Mouse (Mus musculus): ENCODE data around the gene Ano6. TPM values are rescaled to one million over a fixed set of nuclear protein-coding genes. Genes with fewer than 3 reads are reported as not detected.

The Ano6 gene
- total RNA-seq (2014; fragmentation: Nextera tagmentation) (not detected in 2 replicates), total RNA-seq (2017) (0.12 and 0.49 TPM in 2 replicates), polyA plus RNA-seq (2012) (0.01 TPM in 1 of 2 replicates, not detected in the other)

- no peak for ATAC-seq (ENCODE audit: extremely low read depth, insufficient number of reproducible peaks, low FRiP score, poor library complexity, severe bottlenecking)
Measured at GRCm38 (mm10) chr15:95790529-95791071, at the start of gene Ano6. Gene Ano6, plus strand, starts transcription at chr15:95790843.

DNA sequence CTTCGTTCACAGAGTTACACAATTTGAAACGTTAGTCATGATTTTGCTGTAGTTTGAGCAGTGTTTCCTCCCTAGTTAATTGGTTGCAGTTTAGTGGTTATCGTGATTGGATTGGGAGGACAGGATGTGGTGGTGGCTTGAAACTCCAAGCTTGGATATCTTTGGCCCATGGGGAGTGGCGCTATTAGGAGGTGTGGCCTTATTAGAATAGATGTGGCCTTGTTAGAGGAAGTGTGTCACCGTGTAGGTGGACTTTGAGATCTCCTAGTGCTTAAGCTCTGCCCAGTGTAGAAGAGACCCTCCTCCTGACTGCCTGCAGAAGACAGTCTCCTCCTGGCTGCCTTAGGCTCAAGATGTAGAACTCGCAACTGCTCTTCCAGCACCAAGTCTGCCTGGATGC lies 47.7 kb upstream of the Ano6 start:
- no peaks in the 10 kb centered on the region for H3K36me3 ChIP-seq (replicated peaks)
- H3K9me3 ChIP-seq (replicated peaks) = no peaks in the 10 kb centered on the region
- ATAC-seq (ENCODE audit: extremely low read depth, insufficient number of reproducible peaks, low FRiP score, poor library complexity, severe bottlenecking) (no peak), DNase-seq (ENCODE audit: low spot score) (no peak)
- no peaks in the 10 kb centered on the region; the same call in 1 of the 2 replicates for H3K27me3 ChIP-seq (ENCODE audit: insufficient read depth, low read length)
- H3K4me1 ChIP-seq (ENCODE audit: insufficient read depth, low read depth, low read length) = peaks cover 48% of the 10 kb centered on the region
- TF ChIP-seq CTCF (IDR thresholded peaks at IDR 0.05; ENCODE audit: low read depth, low read length) (no peak), TAL1 (conservative IDR thresholded peaks at IDR 0.05; ENCODE audit: low read depth, low read length) (no peak), POLR2AphosphoS5 (IDR thresholded peaks at IDR 0.05; ENCODE audit: insufficient replicate concordance, low read depth, low read length) (no peak), GATA1 (IDR thresholded peaks at IDR 0.05; ENCODE audit: borderline replicate concordance, low read length) (no peak), GATA2 (IDR thresholded peaks at IDR 0.05; ENCODE audit: borderline replicate concordance, low read depth, low read length) (no peak)
- no peak overlapping the region for H3K4me3 ChIP-seq (ENCODE audit: low read depth, low read length)

More at GRCm38 (mm10) chr15:95790529-95791071, at the start of gene Ano6:
- Histone ChIP-seq H3K4me3 (ENCODE audit: low read depth, low read length) (no peak within 1 kb of the TSS; the same call in 1 of the 2 replicates), H3K36me3 (replicated peaks) (no peaks in the 10 kb centered on the region), H3K27me3 (ENCODE audit: insufficient read depth, low read length) (no peaks in the 10 kb centered on the region), H3K9me3 (replicated peaks) (peaks cover 28% of the 10 kb centered on the region), H3K4me1 (ENCODE audit: insufficient read depth, low read depth, low read length) (peaks cover 9% of the 10 kb centered on the region)
- DNase-seq (ENCODE audit: low spot score) = no peak
- TF ChIP-seq TAL1 (conservative IDR thresholded peaks at IDR 0.05; ENCODE audit: low read depth, low read length) (no peak), GATA2 (IDR thresholded peaks at IDR 0.05; ENCODE audit: borderline replicate concordance, low read depth, low read length) (no peak), GATA1 (IDR thresholded peaks at IDR 0.05; ENCODE audit: borderline replicate concordance, low read length) (no peak), POLR2AphosphoS5 (IDR thresholded peaks at IDR 0.05; ENCODE audit: insufficient replicate concordance, low read depth, low read length) (no peak), CTCF (IDR thresholded peaks at IDR 0.05; ENCODE audit: low read depth, low read length) (no peak)

DNA sequence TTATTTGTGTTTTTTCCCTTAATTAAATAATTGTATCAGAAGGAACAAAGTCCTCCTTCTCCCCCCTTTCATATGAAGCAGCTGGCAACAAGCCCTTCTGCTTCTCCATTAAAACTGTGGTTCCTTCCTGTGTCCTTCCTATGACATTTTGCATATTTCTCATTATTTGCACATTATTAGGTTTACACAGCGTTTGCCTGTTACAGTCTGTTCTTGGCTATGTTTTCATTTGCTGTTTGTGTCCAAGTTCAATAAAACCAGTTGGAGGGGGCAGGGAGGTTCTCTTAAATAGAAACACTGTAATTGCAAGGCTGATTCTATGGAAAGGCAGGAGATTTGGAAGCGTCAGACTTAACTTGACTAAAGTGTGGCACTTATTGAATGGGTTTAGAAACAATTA lies 46.8 kb upstream of the Ano6 start:
- Histone ChIP-seq H3K9me3 (replicated peaks) (peaks cover 2% of the 10 kb centered on the region; the same call in 1 of the 2 replicates), H3K4me3 (ENCODE audit: low read depth, low read length) (no peak overlapping the region), H3K4me1 (ENCODE audit: insufficient read depth, low read depth, low read length) (peaks cover 49% of the 10 kb centered on the region), H3K36me3 (replicated peaks) (no peaks in the 10 kb centered on the region), H3K27me3 (ENCODE audit: insufficient read depth, low read length) (no peaks in the 10 kb centered on the region; the same call in 1 of the 2 replicates)
- ATAC-seq (ENCODE audit: extremely low read depth, insufficient number of reproducible peaks, low FRiP score, poor library complexity, severe bottlenecking) (no peak), DNase-seq (ENCODE audit: low spot score) (no peak)
- TF ChIP-seq GATA2 (IDR thresholded peaks at IDR 0.05; ENCODE audit: borderline replicate concordance, low read depth, low read length) (no peak), CTCF (IDR thresholded peaks at IDR 0.05; ENCODE audit: low read depth, low read length) (no peak), GATA1 (IDR thresholded peaks at IDR 0.05; ENCODE audit: borderline replicate concordance, low read length) (no peak), TAL1 (conservative IDR thresholded peaks at IDR 0.05; ENCODE audit: low read depth, low read length) (no peak), POLR2AphosphoS5 (IDR thresholded peaks at IDR 0.05; ENCODE audit: insufficient replicate concordance, low read depth, low read length) (no peak)

GRCm38 (mm10) chr15:95745346-95746106 lies 45.1 kb upstream of the Ano6 start:
- ATAC-seq (ENCODE audit: extremely low read depth, insufficient number of reproducible peaks, low FRiP score, poor library complexity, severe bottlenecking) (no peak), DNase-seq (ENCODE audit: low spot score) (no peak)
- no peak for TF ChIP-seq GATA1 (IDR thresholded peaks at IDR 0.05; ENCODE audit: borderline replicate concordance, low read length)
- TF ChIP-seq TAL1 (conservative IDR thresholded peaks at IDR 0.05; ENCODE audit: low read depth, low read length) = no peak
- no peak for TF ChIP-seq CTCF (IDR thresholded peaks at IDR 0.05; ENCODE audit: low read depth, low read length)
- TF ChIP-seq POLR2AphosphoS5 (IDR thresholded peaks at IDR 0.05; ENCODE audit: insufficient replicate concordance, low read depth, low read length) = no peak
- TF ChIP-seq GATA2 (IDR thresholded peaks at IDR 0.05; ENCODE audit: borderline replicate concordance, low read depth, low read length) = no peak
- H3K27me3 ChIP-seq (ENCODE audit: insufficient read depth, low read length) = no peaks in the 10 kb centered on the region; the same call in 1 of the 2 replicates
- peaks cover 2% of the 10 kb centered on the region; the same call in 1 of the 2 replicates for H3K9me3 ChIP-seq (replicated peaks)
- no peak overlapping the region for H3K4me3 ChIP-seq (ENCODE audit: low read depth, low read length)
- peaks cover 41% of the 10 kb centered on the region for H3K4me1 ChIP-seq (ENCODE audit: insufficient read depth, low read depth, low read length)
- H3K36me3 ChIP-seq (replicated peaks) = no peaks in the 10 kb centered on the region

DNA sequence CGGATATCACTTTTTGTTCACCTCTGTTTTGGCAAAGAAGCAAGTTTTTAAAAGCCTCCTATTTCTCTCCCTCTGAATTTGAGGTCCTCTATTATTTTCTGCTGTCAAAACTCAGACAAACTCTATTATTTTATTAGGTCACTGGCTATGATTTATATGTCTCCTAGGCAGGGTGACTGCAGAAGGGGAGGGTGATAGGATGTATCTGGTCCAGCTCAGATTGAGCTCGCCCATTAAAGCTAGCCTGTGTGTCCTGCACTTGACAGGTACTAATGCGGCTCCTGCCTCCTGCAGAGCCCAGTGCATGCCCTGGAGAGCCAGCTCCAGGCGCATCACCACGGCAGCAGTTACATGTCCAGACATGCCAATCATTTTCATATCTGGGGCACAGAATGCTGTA lies 44.1 kb upstream of the Ano6 start:
- Histone ChIP-seq H3K4me3 (ENCODE audit: low read depth, low read length) (no peak overlapping the region; the same call in 1 of the 2 replicates), H3K36me3 (replicated peaks) (no peaks in the 10 kb centered on the region), H3K4me1 (ENCODE audit: insufficient read depth, low read depth, low read length) (peaks cover 41% of the 10 kb centered on the region), H3K9me3 (replicated peaks) (peaks cover 2% of the 10 kb centered on the region; the same call in 1 of the 2 replicates), H3K27me3 (ENCODE audit: insufficient read depth, low read length) (no peaks in the 10 kb centered on the region; the same call in 1 of the 2 replicates)
- TF ChIP-seq GATA1 (IDR thresholded peaks at IDR 0.05; ENCODE audit: borderline replicate concordance, low read length) = no peak
- no peak for TF ChIP-seq CTCF (IDR thresholded peaks at IDR 0.05; ENCODE audit: low read depth, low read length)
- TF ChIP-seq GATA2 (IDR thresholded peaks at IDR 0.05; ENCODE audit: borderline replicate concordance, low read depth, low read length) = no peak
- TF ChIP-seq TAL1 (conservative IDR thresholded peaks at IDR 0.05; ENCODE audit: low read depth, low read length) = no peak
- no peak for TF ChIP-seq POLR2AphosphoS5 (IDR thresholded peaks at IDR 0.05; ENCODE audit: insufficient replicate concordance, low read depth, low read length)
- DNase-seq (ENCODE audit: low spot score) (no peak), ATAC-seq (ENCODE audit: extremely low read depth, insufficient number of reproducible peaks, low FRiP score, poor library complexity, severe bottlenecking) (no peak)
